Mouse (Mus musculus): ENCODE data around the gene Camkv. TPM values are rescaled to one million over a fixed set of nuclear protein-coding genes. Genes with fewer than 3 reads are reported as not detected.

The Camkv gene
- polyA plus RNA-seq (2016; fragmentation: Nextera tagmentation; extraction: Ambion mirVana): 13.0 and 13.1 TPM in 2 replicates

GRCm38 (mm10) chr9:107935374-107935773 is at the start of gene Camkv:
Gene Camkv (plus strand): TSS chr9:107935674.
- WGBS: 6% methylated on average over 3 of the region's 3 CpGs
- H3K9me3 ChIP-seq: no peaks in the 10 kb centered on the region
- DNase-seq (ENCODE audit: low spot score): no peak
- H3K4me3 ChIP-seq: peak within 1 kb of the TSS; percentile 69
- peak within 1 kb of the TSS; percentile 87 for H3K27ac ChIP-seq
- peaks cover 52% of the 10 kb centered on the region for H3K27me3 ChIP-seq (ENCODE audit: insufficient read depth, poor library complexity, severe bottlenecking)
- peaks cover 42% of the 10 kb centered on the region for H3K4me1 ChIP-seq (replicated peaks)
- no peaks in the 10 kb centered on the region for H3K36me3 ChIP-seq

GRCm38 (mm10) chr9:107887804-107888266 is 47.6 kb upstream of the Camkv start, which contains the start of gene Mon1a:
Gene Mon1a (plus strand): TSS chr9:107888151.
- Histone ChIP-seq H3K27me3 (ENCODE audit: insufficient read depth, poor library complexity, severe bottlenecking) (peaks cover 16% of the 10 kb centered on the region), H3K4me3 (peak within 1 kb of the TSS; percentile 65), H3K9me3 (no peaks in the 10 kb centered on the region), H3K36me3 (no peaks in the 10 kb centered on the region), H3K4me1 (replicated peaks) (peaks cover 13% of the 10 kb centered on the region), H3K27ac (peak within 1 kb of the TSS; percentile 88)
- peak; percentile 85 for DNase-seq (ENCODE audit: low spot score)
- WGBS: under 1% methylated on average over 28 of the region's 28 CpGs

GRCm38 (mm10) chr9:107888267-107888850 is 47.1 kb upstream of the Camkv start:
- no peak for DNase-seq (ENCODE audit: low spot score)

DNA sequence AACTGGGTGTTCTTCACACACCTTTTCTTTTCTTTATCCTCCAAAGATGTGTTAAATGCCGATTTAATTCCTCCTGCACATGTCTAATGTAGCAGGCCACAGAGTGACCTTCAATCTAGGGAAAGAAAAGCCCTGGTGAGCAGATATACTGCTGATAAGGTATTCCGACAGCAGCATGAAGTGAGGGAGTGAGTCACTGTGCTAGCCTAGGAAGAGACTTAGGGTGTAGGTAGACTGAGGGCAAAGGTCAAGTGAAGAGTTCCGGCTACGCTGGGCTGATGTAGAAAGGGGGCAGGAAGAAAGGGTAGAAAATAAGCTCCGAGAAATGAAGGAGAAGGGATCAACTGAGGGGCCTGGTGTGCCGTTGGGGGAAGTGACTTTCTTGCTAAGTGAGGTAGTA is 45.2 kb upstream of the Camkv start:
- peaks cover 16% of the 10 kb centered on the region for H3K27me3 ChIP-seq (ENCODE audit: insufficient read depth, poor library complexity, severe bottlenecking)
- H3K9me3 ChIP-seq: no peaks in the 10 kb centered on the region
- H3K4me1 ChIP-seq (replicated peaks): peaks cover 13% of the 10 kb centered on the region
- no peak overlapping the region for H3K4me3 ChIP-seq
- no peaks in the 10 kb centered on the region for H3K36me3 ChIP-seq
- 88% methylated on average over 6 of the region's 6 CpGs for WGBS
- DNase-seq (ENCODE audit: low spot score): no peak
- no peak overlapping the region for H3K27ac ChIP-seq

More at GRCm38 (mm10) chr9:107888267-107888850, 47.1 kb upstream of the Camkv start:
- Histone ChIP-seq H3K36me3 (no peaks in the 10 kb centered on the region), H3K4me3 (peak overlapping the region; percentile 65), H3K27me3 (ENCODE audit: insufficient read depth, poor library complexity, severe bottlenecking) (peaks cover 16% of the 10 kb centered on the region), H3K27ac (peak overlapping the region; percentile 88), H3K9me3 (no peaks in the 10 kb centered on the region), H3K4me1 (replicated peaks) (peaks cover 13% of the 10 kb centered on the region)
- under 1% methylated on average over 18 of the region's 18 CpGs for WGBS

DNA sequence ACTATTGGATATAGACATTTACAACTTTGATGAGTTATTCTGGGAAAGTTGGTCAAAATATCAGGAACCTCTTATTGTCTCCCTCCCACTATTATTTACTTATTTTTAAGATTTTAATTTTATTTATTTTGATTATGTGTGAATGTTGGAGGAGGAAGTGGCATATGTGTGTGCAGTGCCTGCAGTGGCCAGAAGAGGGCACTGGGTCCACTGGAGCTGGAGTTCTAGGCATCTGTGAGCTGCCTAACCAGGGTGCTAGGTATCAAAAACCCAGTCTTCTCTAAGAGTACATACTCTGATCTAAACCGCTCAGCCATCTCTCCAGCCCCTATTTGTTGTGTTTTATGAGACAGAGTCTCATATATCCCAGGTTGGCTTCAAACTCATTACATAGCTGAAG is 44.5 kb upstream of the Camkv start:
- Histone ChIP-seq H3K4me1 (replicated peaks) (peaks cover 13% of the 10 kb centered on the region), H3K27me3 (ENCODE audit: insufficient read depth, poor library complexity, severe bottlenecking) (peaks cover 14% of the 10 kb centered on the region), H3K4me3 (no peak overlapping the region), H3K27ac (no peak overlapping the region), H3K9me3 (no peaks in the 10 kb centered on the region), H3K36me3 (no peaks in the 10 kb centered on the region)
- 97% methylated on average over 1 of the region's 1 CpGs for WGBS
- DNase-seq (ENCODE audit: low spot score): no peak

DNA sequence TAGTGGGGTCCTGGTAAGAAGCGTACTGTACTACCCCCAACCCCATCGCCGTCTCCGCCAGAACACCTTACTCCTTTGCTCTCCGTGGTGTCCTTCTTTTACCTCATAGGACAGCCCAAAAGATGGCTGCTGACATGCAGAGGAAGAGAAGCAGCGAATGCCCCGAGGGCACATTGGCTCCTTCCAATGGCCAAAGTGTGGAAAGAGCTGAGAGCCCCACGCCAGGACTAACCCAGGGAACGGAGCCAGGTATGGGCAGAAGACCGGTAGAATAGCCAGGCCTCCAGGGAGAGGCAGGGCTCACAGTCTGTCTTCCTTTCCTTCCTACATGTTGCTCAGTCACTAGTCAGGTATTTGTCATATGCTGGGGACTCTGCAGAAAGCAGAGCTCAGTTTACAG is 36.9 kb upstream of the Camkv start:
- no peak for DNase-seq (ENCODE audit: low spot score)
- 89% methylated on average over 10 of the region's 10 CpGs for WGBS
- Histone ChIP-seq H3K27me3 (ENCODE audit: insufficient read depth, poor library complexity, severe bottlenecking) (peaks cover 46% of the 10 kb centered on the region), H3K4me3 (no peak overlapping the region), H3K4me1 (replicated peaks) (peaks cover 20% of the 10 kb centered on the region), H3K36me3 (peaks cover 16% of the 10 kb centered on the region), H3K9me3 (no peaks in the 10 kb centered on the region), H3K27ac (no peak overlapping the region)

DNA sequence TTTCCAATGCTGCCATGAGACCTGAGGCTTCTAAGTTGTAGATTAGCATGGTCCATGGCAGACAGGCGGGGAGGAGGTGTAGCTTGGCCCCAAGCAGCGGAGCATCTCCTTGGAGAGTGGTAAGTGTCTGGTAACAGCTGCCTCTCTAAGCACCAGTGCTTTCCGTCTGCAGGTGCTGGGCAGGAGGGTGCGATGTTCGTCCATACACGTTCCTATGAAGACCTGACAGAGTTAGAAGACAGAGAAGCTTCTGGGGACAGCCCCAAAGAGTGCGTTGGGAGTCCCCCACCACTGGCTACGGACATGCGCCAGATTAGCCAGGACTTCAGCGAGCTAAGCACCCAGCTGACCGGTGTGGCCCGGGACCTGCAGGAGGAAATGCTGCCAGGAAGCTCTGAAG is 35.6 kb upstream of the Camkv start:
- Histone ChIP-seq H3K4me1 (replicated peaks) (peaks cover 20% of the 10 kb centered on the region), H3K27me3 (ENCODE audit: insufficient read depth, poor library complexity, severe bottlenecking) (peaks cover 48% of the 10 kb centered on the region), H3K36me3 (peaks cover 16% of the 10 kb centered on the region), H3K9me3 (no peaks in the 10 kb centered on the region), H3K27ac (no peak overlapping the region), H3K4me3 (no peak overlapping the region)
- DNase-seq (ENCODE audit: low spot score): no peak
- WGBS: 69% methylated on average over 12 of the region's 12 CpGs

- H3K27ac ChIP-seq: peak overlapping the region; percentile 64
- 3% methylated on average over 44 of the region's 44 CpGs for WGBS
- peak; percentile 83 for DNase-seq (ENCODE audit: low spot score)
- peak overlapping the region; percentile 56 for H3K4me3 ChIP-seq
- no peaks in the 10 kb centered on the region for H3K9me3 ChIP-seq
- peaks cover 16% of the 10 kb centered on the region for H3K36me3 ChIP-seq
- H3K4me1 ChIP-seq (replicated peaks): peaks cover 21% of the 10 kb centered on the region
- peaks cover 51% of the 10 kb centered on the region for H3K27me3 ChIP-seq (ENCODE audit: insufficient read depth, poor library complexity, severe bottlenecking)
Observed at GRCm38 (mm10) chr9:107900840-107901626, 34.4 kb upstream of the Camkv start.

- Histone ChIP-seq H3K27ac (peak overlapping the region; percentile 64), H3K36me3 (peaks cover 16% of the 10 kb centered on the region), H3K4me1 (replicated peaks) (peaks cover 26% of the 10 kb centered on the region), H3K9me3 (no peaks in the 10 kb centered on the region), H3K4me3 (peak overlapping the region; percentile 56), H3K27me3 (ENCODE audit: insufficient read depth, poor library complexity, severe bottlenecking) (peaks cover 55% of the 10 kb centered on the region)
- 6% methylated on average over 17 of the region's 17 CpGs for WGBS
- DNase-seq (ENCODE audit: low spot score): no peak
Observed at GRCm38 (mm10) chr9:107901627-107901914, 33.9 kb upstream of the Camkv start.

DNA sequence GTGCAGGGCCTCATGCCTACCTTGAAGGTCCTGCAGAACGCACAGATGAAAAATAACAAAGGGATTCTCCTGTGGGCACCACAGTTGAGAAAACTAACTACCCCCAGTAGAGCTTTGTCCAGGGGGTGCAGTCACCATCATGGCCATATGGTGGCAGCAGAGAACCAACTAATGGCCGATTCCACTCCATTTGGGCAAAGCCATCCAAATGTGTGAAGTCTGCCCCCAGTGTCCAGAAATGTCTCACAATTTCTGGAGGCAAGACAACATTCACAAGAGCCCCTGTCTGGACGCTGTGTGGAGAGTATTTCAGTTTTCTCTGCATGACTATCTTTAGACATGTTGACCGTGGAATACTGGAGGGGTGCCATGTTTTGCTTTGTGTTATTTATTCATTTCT is 30.7 kb upstream of the Camkv start:
- peaks cover 74% of the 10 kb centered on the region for H3K27me3 ChIP-seq (ENCODE audit: insufficient read depth, poor library complexity, severe bottlenecking)
- H3K27ac ChIP-seq: no peak overlapping the region
- 9% methylated on average over 4 of the region's 4 CpGs for WGBS
- H3K36me3 ChIP-seq: peaks cover 9% of the 10 kb centered on the region
- DNase-seq (ENCODE audit: low spot score): peak; percentile 89
- no peak overlapping the region for H3K4me3 ChIP-seq
- peaks cover 53% of the 10 kb centered on the region for H3K4me1 ChIP-seq (replicated peaks)
- no peaks in the 10 kb centered on the region for H3K9me3 ChIP-seq

GRCm38 (mm10) chr9:107906252-107906966 is 29.1 kb upstream of the Camkv start, which contains the start of gene Mst1r:
Gene Mst1r (plus strand): TSS chr9:107906873.
- peaks cover 57% of the 10 kb centered on the region for H3K27me3 ChIP-seq (ENCODE audit: insufficient read depth, poor library complexity, severe bottlenecking)
- H3K4me3 ChIP-seq: peak within 1 kb of the TSS; percentile 48
- DNase-seq (ENCODE audit: low spot score): peak; percentile 66
- H3K36me3 ChIP-seq: no peaks in the 10 kb centered on the region; the same call in 1 of the 2 replicates
- H3K4me1 ChIP-seq (replicated peaks): peaks cover 39% of the 10 kb centered on the region
- 21% methylated on average over 19 of the region's 19 CpGs for WGBS
- H3K27ac ChIP-seq: peak within 1 kb of the TSS; percentile 69
- no peaks in the 10 kb centered on the region for H3K9me3 ChIP-seq

DNA sequence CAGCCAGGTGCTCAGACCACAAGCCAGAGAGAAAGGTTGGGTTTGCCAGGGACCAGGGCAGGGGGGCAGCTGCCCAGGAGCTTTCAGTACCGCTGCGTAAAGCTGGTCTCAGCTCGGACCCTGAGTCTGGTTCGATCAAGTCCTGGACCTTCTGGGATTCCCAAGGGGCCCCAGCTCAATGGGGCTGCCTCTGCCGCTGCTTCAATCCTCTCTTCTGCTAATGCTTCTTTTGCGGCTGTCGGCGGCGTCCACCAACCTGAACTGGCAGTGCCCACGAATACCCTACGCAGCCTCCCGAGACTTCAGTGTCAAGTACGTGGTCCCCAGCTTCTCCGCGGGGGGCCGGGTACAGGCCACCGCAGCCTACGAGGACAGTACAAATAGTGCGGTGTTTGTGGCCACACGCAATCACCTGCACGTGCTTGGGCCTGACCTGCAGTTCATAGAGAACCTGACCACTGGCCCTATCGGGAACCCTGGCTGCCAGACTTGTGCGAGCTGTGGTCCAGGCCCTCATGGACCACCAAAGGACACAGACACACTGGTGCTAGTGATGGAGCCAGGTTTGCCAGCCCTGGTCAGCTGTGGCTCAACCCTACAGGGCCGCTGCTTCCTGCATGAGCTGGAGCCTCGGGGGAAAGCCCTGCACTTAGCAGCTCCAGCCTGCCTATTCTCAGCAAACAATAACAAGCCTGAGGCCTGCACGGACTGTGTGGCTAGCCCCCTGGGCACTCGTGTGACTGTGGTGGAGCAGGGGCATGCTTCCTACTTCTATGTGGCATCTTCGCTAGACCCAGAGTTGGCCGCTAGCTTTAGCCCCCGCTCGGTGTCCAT is 28.3 kb upstream of the Camkv start:
- no peak for DNase-seq (ENCODE audit: low spot score)
- Histone ChIP-seq H3K27me3 (ENCODE audit: insufficient read depth, poor library complexity, severe bottlenecking) (peaks cover 49% of the 10 kb centered on the region), H3K36me3 (no peaks in the 10 kb centered on the region), H3K4me1 (replicated peaks) (peaks cover 33% of the 10 kb centered on the region), H3K4me3 (peak overlapping the region; percentile 48), H3K27ac (peak overlapping the region; percentile 69), H3K9me3 (no peaks in the 10 kb centered on the region)
- 47% methylated on average over 31 of the region's 31 CpGs for WGBS

All from hindbrain, embryonic 10.5 days (tissue).